ENCODE assay signal across 7 mouse cellular contexts in genomic region chr7:51051496-51051895, GRCm38 (mm10).
"Had no signal": no experiment of that assay in that cellular context is flagged by ENCODE, and none has a peak within 500 bp of the region (broad histone marks: within the 10 kb centered on the region; RNA-seq: fewer than 3 reads in every experiment).

No protein-coding gene starts in this region.

- DNase-seq: lung, adult 18-20 months; lung, postnatal 14 days; lung, postnatal 36 days; right cerebral cortex, postnatal 14 days; thymus, adult 2 months; thymus, postnatal 25 days; thymus, postnatal 4 days had no signal
